Mouse (Mus musculus): ENCODE results near the gene Espn. TPM values are rescaled to one million over a fixed set of nuclear protein-coding genes. Genes with fewer than 3 reads are reported as not detected.
A peak's percentile ranks its signal among the peaks of the same experiment; 100 is the strongest.

Gene Espn
- polyA plus RNA-seq, 1 experiment from 2014 or later, result 10.5 TPM

GRCm38 (mm10) chr4:152162748-152163147 is 10.6 kb upstream of the Espn start:
- 76% methylated on average over 2 of the region's 2 CpGs for WGBS
- no peak for ATAC-seq (ENCODE audit: insufficient number of reproducible peaks, insufficient read depth, low FRiP score, low read depth)
- Histone ChIP-seq H3K4me3 (ENCODE audit: low read depth, low read length) (no peak overlapping the region), H3K27me3 (ENCODE audit: control insufficient read depth, insufficient read depth, low read length) (peaks cover 40% of the 10 kb centered on the region), H3K4me2 (replicated peaks; ENCODE audit: low read depth, low read length) (no peak overlapping the region), H3K27ac (ENCODE audit: low read length) (no peak overlapping the region), H3K9me3 (ENCODE audit: control insufficient read depth, low read depth, low read length) (no peaks in the 10 kb centered on the region; the same call in 1 of the 2 replicates), H3K36me3 (ENCODE audit: control insufficient read depth, insufficient read depth, low read length) (no peaks in the 10 kb centered on the region), H3K4me1 (ENCODE audit: control insufficient read depth, insufficient read depth, low read length) (peaks cover 20% of the 10 kb centered on the region; the same call in 1 of the 2 replicates), H3K9ac (replicated peaks; ENCODE audit: low read depth, low read length) (no peak overlapping the region)

GRCm38 (mm10) chr4:152161601-152162000 is 9.4 kb upstream of the Espn start:
- H3K27ac ChIP-seq (ENCODE audit: low read length), result no peak overlapping the region
- H3K27me3 ChIP-seq (ENCODE audit: control insufficient read depth, insufficient read depth, low read length), result peaks cover 48% of the 10 kb centered on the region
- H3K9ac ChIP-seq (replicated peaks; ENCODE audit: low read depth, low read length), result no peak overlapping the region
- 63% methylated on average over 6 of the region's 6 CpGs for WGBS
- no peaks in the 10 kb centered on the region; the same call in 1 of the 2 replicates for H3K9me3 ChIP-seq (ENCODE audit: control insufficient read depth, low read depth, low read length)
- H3K4me2 ChIP-seq (replicated peaks; ENCODE audit: low read depth, low read length), result no peak overlapping the region
- H3K4me3 ChIP-seq (ENCODE audit: low read depth, low read length), result no peak overlapping the region
- no peak for ATAC-seq (ENCODE audit: insufficient number of reproducible peaks, insufficient read depth, low FRiP score, low read depth)
- peaks cover 20% of the 10 kb centered on the region; the same call in 1 of the 2 replicates for H3K4me1 ChIP-seq (ENCODE audit: control insufficient read depth, insufficient read depth, low read length)
- no peaks in the 10 kb centered on the region for H3K36me3 ChIP-seq (ENCODE audit: control insufficient read depth, insufficient read depth, low read length)

DNA sequence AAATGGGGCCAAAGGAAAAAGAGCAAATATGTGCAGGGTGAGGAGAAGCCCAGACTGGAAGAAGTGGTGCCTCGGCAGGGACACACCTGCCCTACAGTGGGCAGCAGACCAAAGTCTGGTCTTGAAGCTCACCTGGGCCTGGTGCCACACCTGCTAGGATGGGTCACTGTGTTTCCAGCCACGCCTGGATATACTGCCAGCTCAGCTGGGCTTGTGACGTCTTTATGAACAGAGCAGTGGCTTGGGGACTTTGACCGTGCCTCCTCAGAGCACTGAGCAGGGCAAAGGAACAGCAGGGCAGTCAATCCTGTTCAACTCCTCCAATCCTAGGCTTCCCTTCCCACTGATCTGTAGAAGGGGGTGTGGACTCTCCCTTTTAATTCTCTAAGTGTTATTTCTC is 8.6 kb upstream of the Espn start:
- Histone ChIP-seq H3K27me3 (ENCODE audit: control insufficient read depth, insufficient read depth, low read length) (peaks cover 48% of the 10 kb centered on the region), H3K4me1 (ENCODE audit: control insufficient read depth, insufficient read depth, low read length) (peaks cover 19% of the 10 kb centered on the region; the same call in 1 of the 2 replicates), H3K4me3 (ENCODE audit: low read depth, low read length) (no peak overlapping the region), H3K9me3 (ENCODE audit: control insufficient read depth, low read depth, low read length) (no peaks in the 10 kb centered on the region; the same call in 1 of the 2 replicates), H3K27ac (ENCODE audit: low read length) (no peak overlapping the region), H3K36me3 (ENCODE audit: control insufficient read depth, insufficient read depth, low read length) (no peaks in the 10 kb centered on the region), H3K4me2 (replicated peaks; ENCODE audit: low read depth, low read length) (no peak overlapping the region), H3K9ac (replicated peaks; ENCODE audit: low read depth, low read length) (no peak overlapping the region)
- no peak for ATAC-seq (ENCODE audit: insufficient number of reproducible peaks, insufficient read depth, low FRiP score, low read depth)
- whole genome bisulfite sequencing, result 33% methylated on average over 4 of the region's 4 CpGs

- Histone ChIP-seq H3K4me1 (ENCODE audit: control insufficient read depth, insufficient read depth, low read length) (peaks cover 16% of the 10 kb centered on the region; the same call in 1 of the 2 replicates), H3K36me3 (ENCODE audit: control insufficient read depth, insufficient read depth, low read length) (no peaks in the 10 kb centered on the region), H3K9me3 (ENCODE audit: control insufficient read depth, low read depth, low read length) (no peaks in the 10 kb centered on the region; the same call in 1 of the 2 replicates), H3K4me2 (replicated peaks; ENCODE audit: low read depth, low read length) (peak overlapping the region; percentile 22), H3K27ac (ENCODE audit: low read length) (no peak overlapping the region), H3K27me3 (ENCODE audit: control insufficient read depth, insufficient read depth, low read length) (peaks cover 48% of the 10 kb centered on the region), H3K9ac (replicated peaks; ENCODE audit: low read depth, low read length) (no peak overlapping the region), H3K4me3 (ENCODE audit: low read depth, low read length) (0 out of 2 replicates have a peak overlapping the region, but pooled peaks have one; percentile 1)
- WGBS, result 5% methylated on average over 19 of the region's 19 CpGs
- no peak for ATAC-seq (ENCODE audit: insufficient number of reproducible peaks, insufficient read depth, low FRiP score, low read depth)
These were observed 7.1 kb upstream of the Espn start for GRCm38 (mm10) chr4:152159285-152159678.

GRCm38 (mm10) chr4:152158585-152159284 is 6.6 kb upstream of the Espn start, which contains the start of gene Hes2:
Gene Hes2, plus strand, starts transcription at chr4:152158867.
- H3K27ac ChIP-seq (ENCODE audit: low read length), result no peak within 1 kb of the TSS
- H3K4me1 ChIP-seq (ENCODE audit: control insufficient read depth, insufficient read depth, low read length), result peaks cover 20% of the 10 kb centered on the region
- no peaks in the 10 kb centered on the region for H3K36me3 ChIP-seq (ENCODE audit: control insufficient read depth, insufficient read depth, low read length)
- H3K27me3 ChIP-seq (ENCODE audit: control insufficient read depth, insufficient read depth, low read length), result peaks cover 48% of the 10 kb centered on the region
- no peaks in the 10 kb centered on the region; the same call in 1 of the 2 replicates for H3K9me3 ChIP-seq (ENCODE audit: control insufficient read depth, low read depth, low read length)
- no peak within 1 kb of the TSS for H3K9ac ChIP-seq (replicated peaks; ENCODE audit: low read depth, low read length)
- H3K4me2 ChIP-seq (replicated peaks; ENCODE audit: low read depth, low read length), result peak within 1 kb of the TSS; percentile 22
- WGBS, result 5% methylated on average over 35 of the region's 35 CpGs
- peak; percentile 34 for ATAC-seq (ENCODE audit: insufficient number of reproducible peaks, insufficient read depth, low FRiP score, low read depth)
- peak within 1 kb of the TSS; percentile 10 for H3K4me3 ChIP-seq (ENCODE audit: low read depth, low read length)

- Histone ChIP-seq H3K27me3 (ENCODE audit: control insufficient read depth, insufficient read depth, low read length) (peaks cover 48% of the 10 kb centered on the region), H3K27ac (ENCODE audit: low read length) (no peak overlapping the region), H3K9me3 (ENCODE audit: control insufficient read depth, low read depth, low read length) (no peaks in the 10 kb centered on the region)
These were observed 5.8 kb upstream of the Espn start for GRCm38 (mm10) chr4:152157779-152158584.

GRCm38 (mm10) chr4:152155019-152155418 is 2.8 kb upstream of the Espn start:
- peaks cover 27% of the 10 kb centered on the region for H3K4me1 ChIP-seq (ENCODE audit: control insufficient read depth, insufficient read depth, low read length)
- WGBS, result 66% methylated on average over 4 of the region's 4 CpGs
- no peak for ATAC-seq (ENCODE audit: insufficient number of reproducible peaks, insufficient read depth, low FRiP score, low read depth)
- H3K27me3 ChIP-seq (ENCODE audit: control insufficient read depth, insufficient read depth, low read length), result peaks cover 47% of the 10 kb centered on the region
- H3K4me2 ChIP-seq (replicated peaks; ENCODE audit: low read depth, low read length), result no peak overlapping the region
- no peak overlapping the region for H3K9ac ChIP-seq (replicated peaks; ENCODE audit: low read depth, low read length)
- H3K27ac ChIP-seq (ENCODE audit: low read length), result no peak overlapping the region
- no peaks in the 10 kb centered on the region for H3K36me3 ChIP-seq (ENCODE audit: control insufficient read depth, insufficient read depth, low read length)
- no peak overlapping the region for H3K4me3 ChIP-seq (ENCODE audit: low read depth, low read length)
- no peaks in the 10 kb centered on the region for H3K9me3 ChIP-seq (ENCODE audit: control insufficient read depth, low read depth, low read length)

More at GRCm38 (mm10) chr4:152157779-152158584, 5.8 kb upstream of the Espn start:
- WGBS, result 19% methylated on average over 21 of the region's 21 CpGs
- Histone ChIP-seq H3K9ac (replicated peaks; ENCODE audit: low read depth, low read length) (no peak overlapping the region), H3K4me1 (ENCODE audit: control insufficient read depth, insufficient read depth, low read length) (peaks cover 24% of the 10 kb centered on the region), H3K4me2 (replicated peaks; ENCODE audit: low read depth, low read length) (peak overlapping the region; percentile 22; the same call in 1 of the 2 replicates), H3K4me3 (ENCODE audit: low read depth, low read length) (peak overlapping the region; percentile 10; the same call in 1 of the 2 replicates), H3K36me3 (ENCODE audit: control insufficient read depth, insufficient read depth, low read length) (no peaks in the 10 kb centered on the region)
- ATAC-seq (ENCODE audit: insufficient number of reproducible peaks, insufficient read depth, low FRiP score, low read depth), result no peak

- WGBS, result 2% methylated on average over 23 of the region's 23 CpGs
- H3K27me3 ChIP-seq (ENCODE audit: control insufficient read depth, insufficient read depth, low read length), result peaks cover 35% of the 10 kb centered on the region
- H3K27ac ChIP-seq (ENCODE audit: low read length), result no peak overlapping the region
These were observed 1.6 kb upstream of the Espn start for GRCm38 (mm10) chr4:152153771-152154177.

More at GRCm38 (mm10) chr4:152153771-152154177, 1.6 kb upstream of the Espn start:
- no peaks in the 10 kb centered on the region for H3K36me3 ChIP-seq (ENCODE audit: control insufficient read depth, insufficient read depth, low read length)
- H3K9me3 ChIP-seq (ENCODE audit: control insufficient read depth, low read depth, low read length), result no peaks in the 10 kb centered on the region
- no peak overlapping the region for H3K4me3 ChIP-seq (ENCODE audit: low read depth, low read length)
- ATAC-seq (ENCODE audit: insufficient number of reproducible peaks, insufficient read depth, low FRiP score, low read depth), result peak; percentile 29; the same call in 1 of the 2 replicates
- H3K9ac ChIP-seq (replicated peaks; ENCODE audit: low read depth, low read length), result no peak overlapping the region
- peak overlapping the region; percentile 31 for H3K4me2 ChIP-seq (replicated peaks; ENCODE audit: low read depth, low read length)
- peaks cover 18% of the 10 kb centered on the region for H3K4me1 ChIP-seq (ENCODE audit: control insufficient read depth, insufficient read depth, low read length)
